Mouse (Mus musculus): ENCODE results near the gene Defb25. TPM values are rescaled to one million over a fixed set of nuclear protein-coding genes. Genes with fewer than 3 reads are reported as not detected.

Gene Defb25
- polyA plus RNA-seq, 2 experiments, result 0.68 to 3.2 TPM

GRCm38 (mm10) chr2:152608719-152609118 lies 14.1 kb downstream of the Defb25 start:
- no peak overlapping the region for H3K4me2 ChIP-seq (replicated peaks; ENCODE audit: low read depth, low read length, severe bottlenecking)
- ATAC-seq (ENCODE audit: low FRiP score, low read depth), result no peak
- H3K36me3 ChIP-seq (ENCODE audit: control insufficient read depth, insufficient read depth, low read length), result no peaks in the 10 kb centered on the region
- no peak for DNase-seq (ENCODE audit: low spot score)
- no peak for TF ChIP-seq POLR2A (IDR thresholded peaks at IDR 0.05; ENCODE audit: borderline replicate concordance, extremely low read depth, insufficient read depth, insufficient read length)
- H3K27ac ChIP-seq (replicated peaks; ENCODE audit: low read depth, low read length), result no peak overlapping the region
- H3K4me3 ChIP-seq (replicated peaks; ENCODE audit: low read length), result no peak overlapping the region
- H3K9me3 ChIP-seq (ENCODE audit: control insufficient read depth, low read length), result no peaks in the 10 kb centered on the region
- WGBS, result 81% methylated on average over 1 of the region's 1 CpGs
- H3K9ac ChIP-seq (ENCODE audit: low read depth, low read length, severe bottlenecking), result no peak overlapping the region
- no peaks in the 10 kb centered on the region for H3K27me3 ChIP-seq (ENCODE audit: control insufficient read depth, insufficient read depth, low read length)
- no peaks in the 10 kb centered on the region for H3K4me1 ChIP-seq (ENCODE audit: control insufficient read depth, insufficient read depth, low read length)

- no peak for ATAC-seq (ENCODE audit: low FRiP score, low read depth)
- DNase-seq (ENCODE audit: low spot score), result no peak
- H3K4me3 ChIP-seq (replicated peaks; ENCODE audit: low read length), result no peak overlapping the region
- H3K36me3 ChIP-seq (ENCODE audit: control insufficient read depth, insufficient read depth, low read length), result no peaks in the 10 kb centered on the region
- no peaks in the 10 kb centered on the region for H3K9me3 ChIP-seq (ENCODE audit: control insufficient read depth, low read length)
- no peak for TF ChIP-seq POLR2A (IDR thresholded peaks at IDR 0.05; ENCODE audit: borderline replicate concordance, extremely low read depth, insufficient read depth, insufficient read length)
- H3K9ac ChIP-seq (ENCODE audit: low read depth, low read length, severe bottlenecking), result no peak overlapping the region
- no peak overlapping the region for H3K27ac ChIP-seq (replicated peaks; ENCODE audit: low read depth, low read length)
- 40% methylated on average over 6 of the region's 6 CpGs for WGBS
- no peak overlapping the region for H3K4me2 ChIP-seq (replicated peaks; ENCODE audit: low read depth, low read length, severe bottlenecking)
- no peaks in the 10 kb centered on the region for H3K27me3 ChIP-seq (ENCODE audit: control insufficient read depth, insufficient read depth, low read length)
- H3K4me1 ChIP-seq (ENCODE audit: control insufficient read depth, insufficient read depth, low read length), result no peaks in the 10 kb centered on the region
Observed at GRCm38 (mm10) chr2:152607746-152608145, 15.1 kb downstream of the Defb25 start.

GRCm38 (mm10) chr2:152604057-152604456 lies 18.8 kb downstream of the Defb25 start, which contains the start of gene Defb36:
Gene Defb36 (plus strand): TSS chr2:152604327.
- 84% methylated on average over 15 of the region's 15 CpGs for WGBS
- Histone ChIP-seq H3K4me3 (replicated peaks; ENCODE audit: low read length) (no peak within 1 kb of the TSS), H3K4me2 (replicated peaks; ENCODE audit: low read depth, low read length, severe bottlenecking) (no peak within 1 kb of the TSS), H3K27ac (replicated peaks; ENCODE audit: low read depth, low read length) (no peak within 1 kb of the TSS), H3K9ac (ENCODE audit: low read depth, low read length, severe bottlenecking) (no peak within 1 kb of the TSS), H3K27me3 (ENCODE audit: control insufficient read depth, insufficient read depth, low read length) (no peaks in the 10 kb centered on the region), H3K36me3 (ENCODE audit: control insufficient read depth, insufficient read depth, low read length) (no peaks in the 10 kb centered on the region), H3K4me1 (ENCODE audit: control insufficient read depth, insufficient read depth, low read length) (no peaks in the 10 kb centered on the region), H3K9me3 (ENCODE audit: control insufficient read depth, low read length) (peaks cover 3% of the 10 kb centered on the region; the same call in 1 of the 2 replicates)
- no peak for DNase-seq (ENCODE audit: low spot score)
- ATAC-seq (ENCODE audit: low FRiP score, low read depth), result no peak
- no peak for TF ChIP-seq POLR2A (IDR thresholded peaks at IDR 0.05; ENCODE audit: borderline replicate concordance, extremely low read depth, insufficient read depth, insufficient read length)

GRCm38 (mm10) chr2:152601275-152601960 lies 21.4 kb downstream of the Defb25 start:
- TF ChIP-seq POLR2A (IDR thresholded peaks at IDR 0.05; ENCODE audit: borderline replicate concordance, extremely low read depth, insufficient read depth, insufficient read length), result no peak
- Histone ChIP-seq H3K4me1 (ENCODE audit: control insufficient read depth, insufficient read depth, low read length) (no peaks in the 10 kb centered on the region), H3K9ac (ENCODE audit: low read depth, low read length, severe bottlenecking) (no peak overlapping the region), H3K27ac (replicated peaks; ENCODE audit: low read depth, low read length) (no peak overlapping the region), H3K4me3 (replicated peaks; ENCODE audit: low read length) (no peak overlapping the region), H3K27me3 (ENCODE audit: control insufficient read depth, insufficient read depth, low read length) (no peaks in the 10 kb centered on the region), H3K36me3 (ENCODE audit: control insufficient read depth, insufficient read depth, low read length) (no peaks in the 10 kb centered on the region), H3K4me2 (replicated peaks; ENCODE audit: low read depth, low read length, severe bottlenecking) (no peak overlapping the region), H3K9me3 (ENCODE audit: control insufficient read depth, low read length) (peaks cover 3% of the 10 kb centered on the region; the same call in 1 of the 2 replicates)
- 69% methylated on average over 4 of the region's 4 CpGs for WGBS
- no peak for DNase-seq (ENCODE audit: low spot score)
- ATAC-seq (ENCODE audit: low FRiP score, low read depth), result no peak

GRCm38 (mm10) chr2:152600076-152600475 lies 22.8 kb downstream of the Defb25 start:
- H3K4me3 ChIP-seq (replicated peaks; ENCODE audit: low read length), result no peak overlapping the region
- H3K9me3 ChIP-seq (ENCODE audit: control insufficient read depth, low read length), result peaks cover 3% of the 10 kb centered on the region; the same call in 1 of the 2 replicates
- H3K4me1 ChIP-seq (ENCODE audit: control insufficient read depth, insufficient read depth, low read length), result no peaks in the 10 kb centered on the region
- H3K4me2 ChIP-seq (replicated peaks; ENCODE audit: low read depth, low read length, severe bottlenecking), result no peak overlapping the region
- H3K9ac ChIP-seq (ENCODE audit: low read depth, low read length, severe bottlenecking), result no peak overlapping the region
- ATAC-seq (ENCODE audit: low FRiP score, low read depth) (no peak), DNase-seq (ENCODE audit: low spot score) (no peak)
- no peak for TF ChIP-seq POLR2A (IDR thresholded peaks at IDR 0.05; ENCODE audit: borderline replicate concordance, extremely low read depth, insufficient read depth, insufficient read length)
- no peak overlapping the region for H3K27ac ChIP-seq (replicated peaks; ENCODE audit: low read depth, low read length)
- no peaks in the 10 kb centered on the region for H3K27me3 ChIP-seq (ENCODE audit: control insufficient read depth, insufficient read depth, low read length)
- 84% methylated on average over 6 of the region's 6 CpGs for WGBS
- no peaks in the 10 kb centered on the region for H3K36me3 ChIP-seq (ENCODE audit: control insufficient read depth, insufficient read depth, low read length)
